Mouse (Mus musculus): ENCODE measurements around the gene Tcf7l2. TPM values are rescaled to one million over a fixed set of nuclear protein-coding genes. Genes with fewer than 3 reads are reported as not detected.

Gene Tcf7l2
- polyA plus RNA-seq, 2 experiments: 7.8 to 18.4 TPM

- Histone ChIP-seq H3K27ac (peak overlapping the region; percentile 44), H3K27me3 (ENCODE audit: control insufficient read depth, insufficient read depth, low read length) (no peaks in the 10 kb centered on the region; the same call in 1 of the 2 replicates), H3K9ac (replicated peaks) (no peak overlapping the region), H3K4me3 (ENCODE audit: insufficient read depth in 1 of 2, low read depth in 2 of 2, low read length in 2 of 2) (no peak overlapping the region), H3K36me3 (replicated peaks; ENCODE audit: control insufficient read depth, insufficient read depth, low read depth) (no peaks in the 10 kb centered on the region), H3K4me2 (ENCODE audit: low read depth) (peak overlapping the region; percentile 31), H3K4me1 (replicated peaks; ENCODE audit: control insufficient read depth in 2 of 2, insufficient read depth in 2 of 2, low read length in 1 of 2) (peaks cover 0 to 15% of the 10 kb centered on the region in 2 experiments; a peak in 2 of 4 replicates), H3K9me3 (ENCODE audit: control insufficient read depth, low read length) (no peaks in the 10 kb centered on the region)
- TF ChIP-seq EP300 (IDR thresholded peaks at IDR 0.05; ENCODE audit: low read depth) (no peak), CTCF (IDR thresholded peaks at IDR 0.05; ENCODE audit: low read depth) (no peak)
- peak in 1 of 3 experiments; percentile 17 for DNase-seq (ENCODE audit: low read depth in 3 of 3, low spot score in 3 of 3)
- WGBS (ENCODE audit: insufficient replicate concordance): 4% methylated on average over 11 of the region's 11 CpGs
- ATAC-seq (ENCODE audit: insufficient read depth): peak; percentile 28; the same call in 1 of the 2 replicates
Measured at GRCm38 (mm10) chr19:55700569-55701282, 40.9 kb upstream of the Tcf7l2 start.

GRCm38 (mm10) chr19:55701283-55701633, 40.4 kb upstream of the Tcf7l2 start:
- Histone ChIP-seq H3K9me3 (ENCODE audit: control insufficient read depth, low read length) (no peaks in the 10 kb centered on the region), H3K4me3 (ENCODE audit: insufficient read depth in 1 of 2, low read depth in 2 of 2, low read length in 2 of 2) (no peak overlapping the region), H3K27ac (peak overlapping the region; percentile 44; the same call in 1 of the 2 replicates), H3K4me1 (replicated peaks; ENCODE audit: control insufficient read depth in 2 of 2, insufficient read depth in 2 of 2, low read length in 1 of 2) (peaks cover 0 to 15% of the 10 kb centered on the region in 2 experiments; a peak in 2 of 4 replicates), H3K4me2 (ENCODE audit: low read depth) (peak overlapping the region; percentile 13), H3K27me3 (ENCODE audit: control insufficient read depth, insufficient read depth, low read length) (no peaks in the 10 kb centered on the region; the same call in 1 of the 2 replicates), H3K9ac (replicated peaks) (no peak overlapping the region), H3K36me3 (replicated peaks; ENCODE audit: control insufficient read depth, insufficient read depth, low read depth) (no peaks in the 10 kb centered on the region)
- ATAC-seq (ENCODE audit: insufficient read depth) (peak; percentile 28; the same call in 1 of the 2 replicates), DNase-seq (ENCODE audit: low read depth in 3 of 3, low spot score in 3 of 3) (no peak)
- no peak for TF ChIP-seq EP300 (IDR thresholded peaks at IDR 0.05; ENCODE audit: low read depth)
- TF ChIP-seq CTCF (IDR thresholded peaks at IDR 0.05; ENCODE audit: low read depth): no peak
- WGBS (ENCODE audit: insufficient replicate concordance): 47% methylated on average over 9 of the region's 9 CpGs

- no peaks in the 10 kb centered on the region for H3K9me3 ChIP-seq (ENCODE audit: control insufficient read depth, low read length)
- no peak overlapping the region for H3K4me3 ChIP-seq (ENCODE audit: insufficient read depth in 1 of 2, low read depth in 2 of 2, low read length in 2 of 2)
- 66% methylated on average over 4 of the region's 4 CpGs for WGBS (ENCODE audit: insufficient replicate concordance)
- H3K4me1 ChIP-seq (replicated peaks; ENCODE audit: control insufficient read depth in 2 of 2, insufficient read depth in 2 of 2, low read length in 1 of 2): peaks cover 0 to 15% of the 10 kb centered on the region in 2 experiments; a peak in 2 of 4 replicates
- no peak overlapping the region for H3K9ac ChIP-seq (replicated peaks)
- no peaks in the 10 kb centered on the region; the same call in 1 of the 2 replicates for H3K27me3 ChIP-seq (ENCODE audit: control insufficient read depth, insufficient read depth, low read length)
- H3K4me2 ChIP-seq (ENCODE audit: low read depth): no peak overlapping the region
- DNase-seq (ENCODE audit: low read depth in 3 of 3, low spot score in 3 of 3) (no peak), ATAC-seq (ENCODE audit: insufficient read depth) (no peak)
- TF ChIP-seq CTCF (IDR thresholded peaks at IDR 0.05; ENCODE audit: low read depth): no peak
- TF ChIP-seq EP300 (IDR thresholded peaks at IDR 0.05; ENCODE audit: low read depth): no peak
- H3K36me3 ChIP-seq (replicated peaks; ENCODE audit: control insufficient read depth, insufficient read depth, low read depth): no peaks in the 10 kb centered on the region
- H3K27ac ChIP-seq: no peak overlapping the region
Measured at GRCm38 (mm10) chr19:55702081-55702480, 39.5 kb upstream of the Tcf7l2 start.

- no peak overlapping the region for H3K27ac ChIP-seq
- no peaks in the 10 kb centered on the region for H3K9me3 ChIP-seq (ENCODE audit: control insufficient read depth, low read length)
- ATAC-seq (ENCODE audit: insufficient read depth): no peak
- H3K27me3 ChIP-seq (ENCODE audit: control insufficient read depth, insufficient read depth, low read length): no peaks in the 10 kb centered on the region; the same call in 1 of the 2 replicates
- TF ChIP-seq EP300 (IDR thresholded peaks at IDR 0.05; ENCODE audit: low read depth) (no peak), CTCF (IDR thresholded peaks at IDR 0.05; ENCODE audit: low read depth) (no peak)
- no peak overlapping the region for H3K4me3 ChIP-seq (ENCODE audit: insufficient read depth in 1 of 2, low read depth in 2 of 2, low read length in 2 of 2)
- no peak overlapping the region for H3K9ac ChIP-seq (replicated peaks)
- DNase-seq (ENCODE audit: low read depth in 3 of 3, low spot score in 3 of 3): no peak
- WGBS (ENCODE audit: insufficient replicate concordance): 71% methylated on average over 8 of the region's 8 CpGs
- H3K36me3 ChIP-seq (replicated peaks; ENCODE audit: control insufficient read depth, insufficient read depth, low read depth): no peaks in the 10 kb centered on the region
- H3K4me1 ChIP-seq (replicated peaks; ENCODE audit: control insufficient read depth in 2 of 2, insufficient read depth in 2 of 2, low read length in 1 of 2): peaks cover 0 to 15% of the 10 kb centered on the region in 2 experiments; a peak in 2 of 4 replicates
- no peak overlapping the region for H3K4me2 ChIP-seq (ENCODE audit: low read depth)
Measured at GRCm38 (mm10) chr19:55702716-55703115, 38.9 kb upstream of the Tcf7l2 start.

GRCm38 (mm10) chr19:55704071-55704470, 37.5 kb upstream of the Tcf7l2 start:
- TF ChIP-seq EP300 (IDR thresholded peaks at IDR 0.05; ENCODE audit: low read depth) (no peak), CTCF (IDR thresholded peaks at IDR 0.05; ENCODE audit: low read depth) (no peak)

More at GRCm38 (mm10) chr19:55704071-55704470, 37.5 kb upstream of the Tcf7l2 start:
- H3K27me3 ChIP-seq (ENCODE audit: control insufficient read depth, insufficient read depth, low read length): no peaks in the 10 kb centered on the region; the same call in 1 of the 2 replicates
- no peaks in the 10 kb centered on the region for H3K36me3 ChIP-seq (replicated peaks; ENCODE audit: control insufficient read depth, insufficient read depth, low read depth)
- DNase-seq (ENCODE audit: low read depth in 3 of 3, low spot score in 3 of 3) (no peak), ATAC-seq (ENCODE audit: insufficient read depth) (no peak)
- no peak overlapping the region for H3K4me3 ChIP-seq (ENCODE audit: insufficient read depth in 1 of 2, low read depth in 2 of 2, low read length in 2 of 2)
- no peak overlapping the region for H3K4me2 ChIP-seq (ENCODE audit: low read depth)
- H3K9ac ChIP-seq (replicated peaks): no peak overlapping the region
- H3K4me1 ChIP-seq (replicated peaks; ENCODE audit: control insufficient read depth in 2 of 2, insufficient read depth in 2 of 2, low read length in 1 of 2): peaks cover 0 to 15% of the 10 kb centered on the region in 2 experiments; a peak in 2 of 4 replicates
- no peak overlapping the region for H3K27ac ChIP-seq
- WGBS (ENCODE audit: insufficient replicate concordance): 57% methylated on average over 6 of the region's 6 CpGs
- H3K9me3 ChIP-seq (ENCODE audit: control insufficient read depth, low read length): no peaks in the 10 kb centered on the region

Measured in liver, embryonic 14.5 days (tissue).